Mouse (Mus musculus) MEL-GATA-1-ER (cell line): Measurements from ENCODE around the gene Rapgef4.

ENCODE experiments used
- DNase-seq: peaks from one replicate; pipeline ENCODE4 v3.0.0-alpha.2; 2012; ENCODE audit warnings: low read depth; ENCODE audit errors: extremely low read depth

Rapgef4 gene

GRCm38 (mm10) chr2:72269651-72270341 lies 288.8 kb downstream of the Rapgef4 start:
- DNase-seq: no peak

- DNase-seq: no peak
Observed at GRCm38 (mm10) chr2:72278247-72278873, 297.3 kb downstream of the Rapgef4 start.

DNA sequence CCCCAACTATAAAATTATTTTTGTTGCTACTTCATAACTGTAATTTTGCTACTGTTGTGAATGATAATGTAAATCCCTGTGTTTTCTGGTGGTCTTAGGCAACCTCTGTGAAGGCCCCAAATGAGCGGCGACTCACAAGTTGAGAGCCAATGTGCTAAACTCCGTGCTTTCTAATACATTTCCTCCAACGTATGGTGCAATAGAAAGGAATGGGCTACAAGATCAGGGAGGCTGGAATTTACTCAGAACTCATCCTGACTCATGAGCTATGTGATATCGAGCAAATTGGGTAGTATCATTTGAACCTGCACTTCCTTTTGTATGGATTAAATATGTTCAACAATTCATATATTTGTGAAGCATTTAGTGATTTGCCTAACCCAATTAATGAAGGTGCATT lies 299.5 kb downstream of the Rapgef4 start:
- no peak for DNase-seq

GRCm38 (mm10) chr2:72281971-72282370 lies 300.9 kb downstream of the Rapgef4 start:
- DNase-seq: no peak

GRCm38 (mm10) chr2:72282733-72283132 lies 301.7 kb downstream of the Rapgef4 start:
- DNase-seq: no peak

DNA sequence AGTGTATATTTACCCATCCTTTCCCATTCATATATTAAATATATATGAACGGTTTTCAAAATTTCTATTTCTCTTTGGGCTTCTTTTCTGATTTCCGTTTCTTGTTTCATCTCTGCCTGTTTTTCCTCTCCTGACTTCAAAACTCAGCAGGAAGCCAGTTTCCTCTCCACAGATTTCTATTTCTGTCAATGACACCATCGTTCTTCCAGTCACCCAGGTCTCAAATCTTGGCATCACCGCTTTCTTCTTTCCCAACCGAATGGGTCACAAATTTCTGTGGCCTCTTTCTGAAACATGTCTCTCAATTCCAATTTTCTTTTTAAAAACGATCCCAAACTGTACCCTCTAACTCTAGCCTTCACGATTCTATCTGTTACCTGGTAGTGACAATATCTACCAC lies 303.6 kb downstream of the Rapgef4 start:
- DNase-seq: no peak

- DNase-seq: peak; percentile 45
Observed at GRCm38 (mm10) chr2:72285256-72285887, 304.3 kb downstream of the Rapgef4 start, which contains the start of gene Map3k20. Map3k20 (plus strand) TSS chr2:72285637.

GRCm38 (mm10) chr2:72285888-72286661 lies 305.0 kb downstream of the Rapgef4 start:
- DNase-seq: peak; percentile 74

DNA sequence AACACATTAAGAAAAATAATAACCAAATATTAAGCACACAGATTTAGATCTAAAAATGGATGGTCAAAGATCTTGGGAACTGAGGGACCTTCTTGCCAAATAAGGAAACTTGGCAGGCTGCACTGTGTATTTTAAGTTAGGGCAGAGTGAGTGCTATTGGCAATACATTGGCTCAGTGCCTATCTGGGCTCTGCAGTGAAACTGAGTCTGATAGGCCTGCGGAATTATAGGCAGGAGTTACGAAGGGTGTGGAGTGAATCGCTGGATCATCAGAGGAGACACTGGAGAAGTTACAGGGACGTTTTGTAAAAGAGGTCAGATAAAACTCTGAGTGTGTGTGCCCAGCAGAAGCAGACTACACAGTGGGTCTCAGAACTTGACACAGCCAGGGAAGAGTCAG lies 306.1 kb downstream of the Rapgef4 start:
- peak; percentile 92 for DNase-seq

GRCm38 (mm10) chr2:72288932-72289534 lies 308.0 kb downstream of the Rapgef4 start:
- DNase-seq: no peak

DNA sequence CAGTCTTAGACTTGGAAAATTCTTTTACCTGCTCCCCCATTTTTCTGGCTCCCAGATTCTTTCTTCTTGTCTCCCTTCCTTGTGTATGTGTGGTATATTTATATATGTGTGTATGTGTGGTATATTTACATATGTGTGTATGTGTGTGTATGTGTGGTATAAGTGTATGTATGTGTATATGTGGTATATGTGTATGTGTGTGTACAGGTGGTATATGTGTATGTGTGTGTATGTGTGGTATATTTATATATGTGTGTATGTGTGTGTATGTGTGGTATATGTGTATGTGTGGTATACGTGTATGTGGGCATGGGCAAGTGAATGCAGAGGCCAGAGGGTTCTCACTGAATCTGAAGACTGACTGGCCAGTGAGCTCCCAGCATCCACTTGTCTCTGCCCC lies 310.1 kb downstream of the Rapgef4 start:
- no peak for DNase-seq

- DNase-seq: no peak
Observed at GRCm38 (mm10) chr2:72292573-72292972, 311.5 kb downstream of the Rapgef4 start.

DNA sequence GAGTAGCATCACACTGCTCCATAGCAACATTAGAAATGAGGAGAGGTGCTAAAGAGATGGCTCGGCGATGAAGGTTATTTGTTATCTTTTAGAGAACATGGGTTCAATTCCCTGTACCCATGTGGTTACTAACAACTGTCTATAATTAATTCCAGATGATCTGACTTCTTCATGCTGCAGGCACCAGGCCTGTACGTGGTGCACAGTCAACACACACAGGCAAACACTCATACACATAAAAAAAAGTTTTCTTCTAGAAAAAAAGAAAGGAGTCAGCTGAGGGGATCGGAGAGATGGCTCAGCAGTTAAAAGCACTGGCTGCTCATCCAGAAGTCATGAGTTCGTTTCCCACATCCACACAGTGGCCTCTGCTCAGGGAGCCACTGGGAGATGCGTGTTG lies 314.0 kb downstream of the Rapgef4 start:
- no peak for DNase-seq

- no peak for DNase-seq
Observed at GRCm38 (mm10) chr2:72296984-72297715, 316.1 kb downstream of the Rapgef4 start.

DNA sequence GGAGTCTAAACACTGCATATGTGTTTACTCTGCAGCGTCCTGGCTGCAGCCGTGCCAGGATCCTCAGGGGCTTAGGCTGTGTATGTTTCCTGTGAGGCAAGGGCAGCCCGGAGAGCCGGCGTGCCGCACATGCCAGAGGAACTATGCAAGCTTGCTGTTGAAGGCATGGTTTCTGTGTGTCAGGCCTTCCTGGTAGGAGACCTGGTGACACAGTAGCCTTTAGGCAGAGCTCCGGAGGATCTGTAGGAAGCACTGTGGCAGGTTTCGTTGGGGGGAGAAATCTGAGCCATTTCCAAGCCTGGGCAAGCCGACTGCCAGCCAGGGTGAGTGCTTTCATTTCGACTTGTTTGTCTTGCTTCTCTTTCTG lies 316.7 kb downstream of the Rapgef4 start:
- no peak for DNase-seq

- no peak for DNase-seq
Observed at GRCm38 (mm10) chr2:72298406-72298805, 317.4 kb downstream of the Rapgef4 start.

- no peak for DNase-seq
Observed at GRCm38 (mm10) chr2:72301194-72301916, 320.3 kb downstream of the Rapgef4 start.

- DNase-seq: no peak
Observed at GRCm38 (mm10) chr2:72305738-72306137, 324.7 kb downstream of the Rapgef4 start.
